Mouse (Mus musculus) CH12.LX (cell line): ENCODE measurements around the gene Sh3bp5. TPM values are rescaled to one million over a fixed set of nuclear protein-coding genes. Genes with fewer than 3 reads are reported as not detected.

ENCODE experiments used
- DNase-seq: peaks from one replicate; pipeline ENCODE4 v3.0.0-alpha.2; 2013; ENCODE audit errors: extremely low read depth
- H3K27ac ChIP-seq: 2 replicates; pipeline ENCODE4 v1.5.1; 2012; ENCODE audit warnings: low read depth, mild to moderate bottlenecking, control low read depth, moderate library complexity; ENCODE audit not compliant: insufficient read depth
- H3K27me3 ChIP-seq: replicated peaks from 2 replicates; pipeline ENCODE3; 2012; ENCODE audit warnings: inconsistent platforms
- H3K36me3 ChIP-seq, 2 experiments: replicated peaks in 1 of 2; 2 replicates each; pipeline versions ENCODE3 to v1.6.1; 2012; ENCODE audit warnings: inconsistent platforms in 1 of 2, low read length in 1 of 2, mild to moderate bottlenecking in 1 of 2, mixed read lengths in 1 of 2, moderate library complexity in 1 of 2; ENCODE audit not compliant: control insufficient read depth in 1 of 2, insufficient read depth in 1 of 2
- H3K4me1 ChIP-seq, 2 experiments: 2 replicates each; pipeline ENCODE4 v1.6.1; 2012; ENCODE audit warnings: inconsistent platforms in 1 of 2, moderate library complexity in 1 of 2; ENCODE audit not compliant: insufficient read depth in 2 of 2, control insufficient read depth in 1 of 2
- H3K4me2 ChIP-seq: 2 replicates; pipeline ENCODE4 v1.6.1; 2012; ENCODE audit warnings: low read depth, mild to moderate bottlenecking, control low read depth; ENCODE audit not compliant: poor library complexity, insufficient read depth, severe bottlenecking
- H3K4me3 ChIP-seq, 3 experiments: fragments of 150-350 bp in 1 of 3; sonication (generic) in 1 of 3; replicated peaks in 1 of 3; 2 replicates each; pipeline versions ENCODE3 to v1.5.1; 2011 to 2012; ENCODE audit warnings: low read depth in 2 of 3, low read length in 2 of 3, mild to moderate bottlenecking in 2 of 3, moderate library complexity in 2 of 3, control low read depth in 1 of 3, improper control_type of control experiment in 1 of 3, inconsistent platforms in 1 of 3, mixed read lengths in 1 of 3; ENCODE audit not compliant: poor library complexity in 1 of 3
- H3K79me2 ChIP-seq: replicated peaks from 2 replicates; pipeline ENCODE4 v1.6.1; 2012; ENCODE audit warnings: mild to moderate bottlenecking, moderate library complexity; ENCODE audit not compliant: control insufficient read depth, poor library complexity, insufficient read depth, severe bottlenecking; ENCODE audit errors: extremely low read depth
- H3K9ac ChIP-seq: 2 replicates; pipeline ENCODE4 v1.6.1; 2012; ENCODE audit warnings: low read depth, mild to moderate bottlenecking, control low read depth, moderate library complexity; ENCODE audit not compliant: insufficient read depth
- H3K9me3 ChIP-seq: replicated peaks from 2 replicates; pipeline ENCODE3; 2012; ENCODE audit warnings: low read length, inconsistent platforms, mixed read lengths
- BHLHE40 ChIP-seq: IDR thresholded peaks from 2 replicates; pipeline ENCODE4 v1.6.1; 2011; ENCODE audit warnings: mild to moderate bottlenecking, low read depth, low read length, improper control_type of control experiment
- CHD1 ChIP-seq: IDR thresholded peaks from 2 replicates; pipeline ENCODE4 v1.6.1; 2012; ENCODE audit warnings: low read depth, low read length, improper control_type of control experiment, inconsistent platforms
- CHD2 ChIP-seq: IDR thresholded peaks from 2 replicates; pipeline ENCODE4 v1.6.1; 2011; ENCODE audit warnings: low read length, improper control_type of control experiment
- CTCF ChIP-seq, 2 experiments: IDR thresholded peaks in 1 of 2; conservative IDR thresholded peaks in 1 of 2; 2 replicates each; pipeline ENCODE4 v1.5.1; 2011 to 2012; ENCODE audit warnings: low read depth in 2 of 2, low read length in 2 of 2, improper control_type of control experiment in 1 of 2, inconsistent platforms in 1 of 2, mild to moderate bottlenecking in 1 of 2, moderate library complexity in 1 of 2
- HCFC1 ChIP-seq: IDR thresholded peaks from 2 replicates; pipeline ENCODE4 v1.6.1; 2012; ENCODE audit warnings: low read depth, mild to moderate bottlenecking, inconsistent platforms, low read length, improper control_type of control experiment
- JUN ChIP-seq: IDR thresholded peaks from 2 replicates; pipeline ENCODE4 v1.6.1; 2011; ENCODE audit warnings: low read depth, mild to moderate bottlenecking, low read length, improper control_type of control experiment, moderate library complexity; ENCODE audit not compliant: insufficient read depth
- JUND ChIP-seq: conservative IDR thresholded peaks from 2 replicates; pipeline ENCODE4 v1.6.1; 2011; ENCODE audit warnings: low read depth, low read length, improper control_type of control experiment
- KAT2A ChIP-seq: IDR thresholded peaks from 2 replicates; pipeline ENCODE4 v1.6.1; 2012; ENCODE audit warnings: low read length, improper control_type of control experiment, inconsistent platforms; ENCODE audit not compliant: insufficient replicate concordance
- MAZ ChIP-seq: IDR thresholded peaks from 2 replicates; pipeline ENCODE4 v1.6.1; 2012; ENCODE audit warnings: low read depth, mild to moderate bottlenecking, inconsistent platforms, low read length, improper control_type of control experiment, moderate library complexity
- MXI1 ChIP-seq: IDR thresholded peaks from 2 replicates; pipeline ENCODE4 v1.6.1; 2011; ENCODE audit warnings: mild to moderate bottlenecking, low read depth, low read length, improper control_type of control experiment
- NELFE ChIP-seq: IDR thresholded peaks from 2 replicates; pipeline ENCODE4 v1.6.1; 2011; ENCODE audit warnings: low read depth, low read length, improper control_type of control experiment
- NRF1 ChIP-seq: IDR thresholded peaks from 2 replicates; pipeline ENCODE4 v1.6.1; 2014; ENCODE audit warnings: low read depth, mild to moderate bottlenecking, inconsistent platforms, low read length, improper control_type of control experiment, moderate library complexity
- POLR2A ChIP-seq: IDR thresholded peaks from 2 replicates; pipeline ENCODE4 v1.6.1; 2011; ENCODE audit warnings: low read depth, mild to moderate bottlenecking, improper control_type of control experiment, low read length
- POLR2AphosphoS2 ChIP-seq: IDR thresholded peaks from 2 replicates; pipeline ENCODE4 v1.6.1; 2011; ENCODE audit warnings: low read depth, low read length, improper control_type of control experiment
- RAD21 ChIP-seq: IDR thresholded peaks from 2 replicates; pipeline ENCODE4 v1.6.1; 2011; ENCODE audit warnings: low read depth, mild to moderate bottlenecking, low read length, improper control_type of control experiment, moderate library complexity
- SIN3A ChIP-seq: IDR thresholded peaks from 2 replicates; pipeline ENCODE4 v1.6.1; 2012; ENCODE audit warnings: low read length, improper control_type of control experiment, inconsistent platforms
- SMC3 ChIP-seq: IDR thresholded peaks from 2 replicates; pipeline ENCODE4 v1.6.1; 2011; ENCODE audit warnings: low read depth, low read length, improper control_type of control experiment
- UBTF ChIP-seq: IDR thresholded peaks from 2 replicates; pipeline ENCODE4 v1.6.1; 2012; ENCODE audit warnings: low read depth, mild to moderate bottlenecking, inconsistent platforms, low read length, improper control_type of control experiment, moderate library complexity
- USF1 ChIP-seq: IDR thresholded peaks from 2 replicates; pipeline ENCODE4 v1.6.1; 2014; ENCODE audit warnings: low read depth, mild to moderate bottlenecking, inconsistent platforms, low read length, improper control_type of control experiment
- USF2 ChIP-seq: conservative IDR thresholded peaks from 2 replicates; pipeline ENCODE4 v1.6.1; 2011; ENCODE audit warnings: low read depth, low read length, improper control_type of control experiment
- ZNF384 ChIP-seq: IDR thresholded peaks from 2 replicates; pipeline ENCODE4 v1.6.1; 2012; ENCODE audit warnings: low read depth, low read length, improper control_type of control experiment, inconsistent platforms
- dilution Hi-C: fragments of 300-500 bp; cut with MboI; formaldehyde crosslinking; loops from 2 replicates; pipeline ENCODE4 v1.14.3; 2020; ENCODE audit warnings: low sequenced_read_pairs; ENCODE audit not compliant: extremely low pct_unique_long_range_greater_than_20kb, extremely low pct_ligation_motif_present
- in situ Hi-C: fragments of 300-500 bp; cut with MboI; formaldehyde crosslinking; loops from 3 replicates; pipeline ENCODE4 v1.14.3; 2019; ENCODE audit warnings: low sequenced_read_pairs, low pct_ligation_motif_present, low pct_unique_long_range_greater_than_20kb, mixed read lengths
- polyA plus RNA-seq: library from polyadenylated mRNA; unstranded; fragments of >175 nt; gene quantifications from 2 replicates; pipeline ENCODE4 v1.2.1, GENCODE M21; 2012; ENCODE audit warnings: low read depth; ENCODE audit not compliant: insufficient read length
- total RNA-seq, 2 experiments: library from RNA; depleted of rRNA; stranded (reverse); fragments of 300-350 nt in 1 of 2; fragments of >200 nt in 1 of 2; gene quantifications; 2 replicates each; pipeline ENCODE4 v1.2.3; 2012 to 2014

Gene Sh3bp5
- total and polyA plus RNA-seq, 3 experiments = 57.4 to 158 (median 64.6) TPM

- dilution Hi-C loops = no loop called here
- in situ Hi-C loops = no loop called here
- TF ChIP-seq SIN3A (no peak), POLR2A (0 out of 2 replicates have a peak, but pooled peaks have one; percentile 2)
- Histone ChIP-seq H3K9me3 (peaks cover 16% of the 10 kb centered on the region), H3K36me3 (peaks cover 58 to 98% of the 10 kb centered on the region in 2 experiments), H3K4me2 (no peak overlapping the region), H3K4me3 (no peak overlapping the region), H3K9ac (no peak overlapping the region), H3K27me3 (no peaks in the 10 kb centered on the region), H3K27ac (no peak overlapping the region), H3K79me2 (peaks cover 41% of the 10 kb centered on the region), H3K4me1 (peaks cover 42 to 92% of the 10 kb centered on the region in 2 experiments)
- DNase-seq = no peak
These were observed 40.2 kb downstream of the Sh3bp5 start for GRCm38 (mm10) chr14:31395629-31396199.

- no peak for DNase-seq
- Histone ChIP-seq H3K4me3 (no peak overlapping the region), H3K36me3 (peaks cover 53 to 96% of the 10 kb centered on the region in 2 experiments), H3K4me2 (no peak overlapping the region), H3K27ac (no peak overlapping the region), H3K9ac (no peak overlapping the region), H3K9me3 (peaks cover 16% of the 10 kb centered on the region), H3K79me2 (peaks cover 44% of the 10 kb centered on the region), H3K27me3 (no peaks in the 10 kb centered on the region), H3K4me1 (peaks cover 39 to 92% of the 10 kb centered on the region in 2 experiments)
- dilution Hi-C loops = no loop called here
- TF ChIP-seq RAD21 (peak; percentile 12), MAZ (no peak), SIN3A (no peak), CTCF (conservative IDR thresholded peaks at IDR 0.05 in 1 of 2, IDR thresholded peaks at IDR 0.05 in 1 of 2; ENCODE audit: low read depth in 2 of 2, low read length in 2 of 2) (peak in 1 of 2 experiments; percentile 42; a peak in 2 of 4 replicates), UBTF (no peak)
- in situ Hi-C loops = no loop called here
These were observed 40.9 kb downstream of the Sh3bp5 start for GRCm38 (mm10) chr14:31394822-31395532.

GRCm38 (mm10) chr14:31393936-31394630 lies 41.8 kb downstream of the Sh3bp5 start:
- peaks cover 36 to 93% of the 10 kb centered on the region in 2 experiments for H3K4me1 ChIP-seq
- H3K36me3 ChIP-seq = peaks cover 50 to 96% of the 10 kb centered on the region in 2 experiments
- H3K27me3 ChIP-seq = no peaks in the 10 kb centered on the region
- H3K27ac ChIP-seq = no peak overlapping the region
- in situ Hi-C loops = no loop called here
- H3K9me3 ChIP-seq = peaks cover 16% of the 10 kb centered on the region
- no peak overlapping the region for H3K9ac ChIP-seq
- peaks cover 42% of the 10 kb centered on the region for H3K79me2 ChIP-seq
- no peak for TF ChIP-seq KAT2A
- no peak for TF ChIP-seq CHD1
- no peak for TF ChIP-seq USF2
- TF ChIP-seq JUND = no peak
- no peak for TF ChIP-seq USF1
- no peak for TF ChIP-seq BHLHE40
- no peak for TF ChIP-seq SIN3A
- TF ChIP-seq POLR2AphosphoS2 = no peak
- no peak for TF ChIP-seq CHD2
- no peak for TF ChIP-seq MAZ
- TF ChIP-seq NRF1 = no peak
- TF ChIP-seq SMC3 = no peak
- TF ChIP-seq NELFE = no peak
- TF ChIP-seq ZNF384 = no peak
- TF ChIP-seq JUN = no peak
- no peak for TF ChIP-seq HCFC1
- TF ChIP-seq MXI1 = no peak
- H3K4me2 ChIP-seq = no peak overlapping the region
- no peak overlapping the region for H3K4me3 ChIP-seq
- dilution Hi-C loops = no loop called here
- no peak for DNase-seq
